19 mouse cellular contexts compared by ENCODE assay signal in genomic region chr14:32939217-32939616, GRCm38 (mm10). TPM values are rescaled to one million over a fixed set of nuclear protein-coding genes. Genes with fewer than 3 reads are reported as not detected.
"Had no signal": no experiment of that assay in that cellular context is flagged by ENCODE, and none has a peak within 500 bp of the region (broad histone marks: within the 10 kb centered on the region; RNA-seq: fewer than 3 reads in every experiment).

No protein-coding gene starts in this region.

- DNase-seq: gastrocnemius, adult 2 months; gastrocnemius, postnatal 10 days; gastrocnemius, postnatal 25 days; heart, adult 11 months; heart, adult 2 months; heart, postnatal 14 days; heart, postnatal 36 days; kidney, adult 18-20 months; kidney, adult 8-10 months; kidney, postnatal 10 days; kidney, postnatal 25 days; kidney, postnatal 4 days; left cerebral cortex, postnatal 4 days had no signal

- ATAC-seq: hindbrain, embryonic 16.5 days; inflammation-experienced regulatory T-cells, adult 6 months; intestine, embryonic 15.5 days; intestine, postnatal 0 days; liver, embryonic 12.5 days had no signal

RNA-seq across cellular contexts. Expression of gene Lrrc18, which starts 52.0 kb away (rescaled TPM):
- total RNA-seq: hematopoietic stem cell, adult 5-6 weeks had no signal
